Mouse (Mus musculus): ENCODE measurements around the gene Ttn. TPM values are rescaled to one million over a fixed set of nuclear protein-coding genes. Genes with fewer than 3 reads are reported as not detected.

Ttn gene
- total and polyA plus RNA-seq, 3 experiments: under 0.01 to 0.03 TPM; not detected in 1

DNA sequence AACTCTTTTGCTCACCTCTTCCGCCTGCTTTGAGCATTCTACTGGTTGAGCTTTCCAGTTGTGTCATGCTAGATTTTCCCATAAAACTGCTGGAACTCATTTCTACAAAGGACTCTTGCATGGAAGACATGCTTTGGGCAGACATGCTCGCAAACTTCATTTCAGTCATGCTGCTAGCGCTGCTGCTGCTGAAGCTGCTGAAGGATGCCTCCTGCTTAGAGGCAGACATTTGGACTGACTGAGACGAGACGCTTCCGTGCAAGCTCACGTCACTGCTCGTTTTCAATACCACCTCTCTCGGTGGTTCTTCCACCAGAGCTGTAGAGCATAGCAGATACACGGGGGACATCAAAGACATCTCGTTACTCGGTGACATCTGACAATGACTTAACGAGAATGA is 276.7 kb downstream of the Ttn start:
- no peaks in the 10 kb centered on the region for H3K27me3 ChIP-seq (ENCODE audit: control insufficient read depth in 1 of 2, insufficient read depth in 2 of 2, low read length in 2 of 2)
- no peak overlapping the region for H3K4me3 ChIP-seq (ENCODE audit: control insufficient read depth in 1 of 2, insufficient read depth in 1 of 2, low read depth in 2 of 2, low read length in 2 of 2)
- peaks cover 0 to 1% of the 10 kb centered on the region in 2 experiments; a peak in 1 of 4 replicates for H3K36me3 ChIP-seq (ENCODE audit: control insufficient read depth in 1 of 2, insufficient read depth in 2 of 2, low read length in 2 of 2)
- TF ChIP-seq UBTF (IDR thresholded peaks at IDR 0.05; ENCODE audit: borderline replicate concordance, insufficient read depth, low read depth, low read length) (no peak), POLR2AphosphoS2 (IDR thresholded peaks at IDR 0.05; ENCODE audit: low read length) (no peak), TAL1 (IDR thresholded peaks at IDR 0.05; ENCODE audit: low read length) (no peak), BHLHE40 (IDR thresholded peaks at IDR 0.05; ENCODE audit: borderline replicate concordance, low read depth, low read length) (no peak), JUND (IDR thresholded peaks at IDR 0.05; ENCODE audit: low read depth, low read length) (no peak), USF1 (IDR thresholded peaks at IDR 0.05; ENCODE audit: low read depth, low read length) (no peak), ZC3H11A (IDR thresholded peaks at IDR 0.05; ENCODE audit: low read depth, low read length) (no peak), TCF12 (IDR thresholded peaks at IDR 0.05; ENCODE audit: low read depth, low read length) (no peak), HCFC1 (IDR thresholded peaks at IDR 0.05; ENCODE audit: low read depth, low read length) (no peak), GABPA (IDR thresholded peaks at IDR 0.05; ENCODE audit: low read depth, low read length) (no peak), CHD2 (IDR thresholded peaks at IDR 0.05; ENCODE audit: low read length) (no peak), GATA1 (IDR thresholded peaks at IDR 0.05; ENCODE audit: low read depth, low read length) (no peak), MAX (IDR thresholded peaks at IDR 0.05; ENCODE audit: low read length) (no peak), POLR2AphosphoS5 (IDR thresholded peaks at IDR 0.05; ENCODE audit: borderline replicate concordance, low read depth, low read length) (no peak), ZMIZ1 (IDR thresholded peaks at IDR 0.05; ENCODE audit: low read depth, low read length) (no peak), ETS1 (IDR thresholded peaks at IDR 0.05; ENCODE audit: low read depth, low read length) (no peak), ELF1 (IDR thresholded peaks at IDR 0.05; ENCODE audit: low read depth, low read length) (no peak), SIN3A (IDR thresholded peaks at IDR 0.05; ENCODE audit: low read length) (no peak), MXI1 (IDR thresholded peaks at IDR 0.05; ENCODE audit: low read depth, low read length) (no peak), CHD1 (IDR thresholded peaks at IDR 0.05; ENCODE audit: low read depth, low read length) (no peak)
- H3K9me3 ChIP-seq (replicated peaks; ENCODE audit: insufficient read depth, low read length): no peaks in the 10 kb centered on the region
- no peaks in the 10 kb centered on the region for H3K4me1 ChIP-seq (ENCODE audit: control insufficient read depth in 1 of 2, insufficient read depth in 2 of 2, low read length in 2 of 2)
- no peaks in the 10 kb centered on the region for H3K79me2 ChIP-seq (ENCODE audit: control insufficient read depth, insufficient read depth, low read length, poor library complexity)
- no peak overlapping the region for H3K27ac ChIP-seq (ENCODE audit: control insufficient read depth, low read depth, low read length)
- no peak for DNase-seq (ENCODE audit: low read depth, low spot score)
- H3K9ac ChIP-seq (ENCODE audit: control insufficient read depth, low read depth, low read length, poor library complexity, severe bottlenecking): no peak overlapping the region

DNA sequence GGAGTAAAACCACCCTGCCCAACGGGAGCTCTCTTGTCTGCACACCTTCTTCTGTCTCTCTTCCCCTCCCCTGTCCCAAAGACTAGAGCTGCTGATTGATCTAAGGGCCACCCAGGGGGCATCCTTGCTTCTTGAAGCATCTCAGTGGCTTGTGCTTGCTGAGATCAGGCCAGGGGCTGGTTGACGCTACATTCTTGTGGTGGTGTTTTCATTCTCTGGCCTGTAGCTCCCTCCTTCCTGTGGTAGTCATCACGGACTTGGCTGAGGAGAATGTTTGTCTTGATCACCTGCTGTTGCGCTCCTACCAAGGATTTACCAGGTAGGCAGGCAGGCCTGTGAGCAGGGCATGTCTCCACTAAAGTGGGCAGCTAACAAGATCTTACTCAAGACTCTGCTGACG is 279.6 kb downstream of the Ttn start:
- Histone ChIP-seq H3K27me3 (ENCODE audit: control insufficient read depth in 1 of 2, insufficient read depth in 2 of 2, low read length in 2 of 2) (no peaks in the 10 kb centered on the region), H3K4me3 (ENCODE audit: control insufficient read depth in 1 of 2, insufficient read depth in 1 of 2, low read depth in 2 of 2, low read length in 2 of 2) (no peak overlapping the region), H3K79me2 (ENCODE audit: control insufficient read depth, insufficient read depth, low read length, poor library complexity) (no peaks in the 10 kb centered on the region), H3K9me3 (replicated peaks; ENCODE audit: insufficient read depth, low read length) (no peaks in the 10 kb centered on the region), H3K36me3 (ENCODE audit: control insufficient read depth in 1 of 2, insufficient read depth in 2 of 2, low read length in 2 of 2) (peaks cover 0 to 3% of the 10 kb centered on the region in 2 experiments; a peak in 1 of 4 replicates), H3K27ac (ENCODE audit: control insufficient read depth, low read depth, low read length) (no peak overlapping the region), H3K4me1 (ENCODE audit: control insufficient read depth in 1 of 2, insufficient read depth in 2 of 2, low read length in 2 of 2) (no peaks in the 10 kb centered on the region), H3K9ac (ENCODE audit: control insufficient read depth, low read depth, low read length, poor library complexity, severe bottlenecking) (no peak overlapping the region)
- TF ChIP-seq POLR2AphosphoS5 (IDR thresholded peaks at IDR 0.05; ENCODE audit: borderline replicate concordance, low read depth, low read length) (no peak), GABPA (IDR thresholded peaks at IDR 0.05; ENCODE audit: low read depth, low read length) (no peak), UBTF (IDR thresholded peaks at IDR 0.05; ENCODE audit: borderline replicate concordance, insufficient read depth, low read depth, low read length) (no peak), ZMIZ1 (IDR thresholded peaks at IDR 0.05; ENCODE audit: low read depth, low read length) (no peak), RCOR1 (IDR thresholded peaks at IDR 0.05; ENCODE audit: low read depth, low read length) (no peak), MYC (IDR thresholded peaks at IDR 0.05; ENCODE audit: low read depth, low read length) (no peak), MAX (IDR thresholded peaks at IDR 0.05; ENCODE audit: low read length) (no peak), KAT2A (conservative IDR thresholded peaks at IDR 0.05; ENCODE audit: low read depth, low read length) (no peak), RAD21 (IDR thresholded peaks at IDR 0.05; ENCODE audit: low read depth, low read length) (no peak), TAL1 (IDR thresholded peaks at IDR 0.05; ENCODE audit: low read length) (no peak), EP300 (IDR thresholded peaks at IDR 0.05; ENCODE audit: low read depth in 1 of 2, low read length in 2 of 2) (no peak), SIN3A (IDR thresholded peaks at IDR 0.05; ENCODE audit: low read length) (no peak), GATA1 (IDR thresholded peaks at IDR 0.05; ENCODE audit: low read depth, low read length) (no peak), CHD2 (IDR thresholded peaks at IDR 0.05; ENCODE audit: low read length) (no peak), BHLHE40 (IDR thresholded peaks at IDR 0.05; ENCODE audit: borderline replicate concordance, low read depth, low read length) (no peak), TCF12 (IDR thresholded peaks at IDR 0.05; ENCODE audit: low read depth, low read length) (no peak), TBP (IDR thresholded peaks at IDR 0.05; ENCODE audit: low read depth, low read length) (no peak), HCFC1 (IDR thresholded peaks at IDR 0.05; ENCODE audit: low read depth, low read length) (no peak)
- no peak for DNase-seq (ENCODE audit: low read depth, low spot score)

Data from MEL (cell line).